Mouse (Mus musculus) erythroid progenitor cell, adult 5-6 weeks (primary cell): ENCODE measurements around the gene Synpo2. TPM values are rescaled to one million over a fixed set of nuclear protein-coding genes. Genes with fewer than 3 reads are reported as not detected.

Experiments
- ATAC-seq: replicated peaks from 2 replicates; pipeline ENCODE4 v1.8.0; 2016; ENCODE audit warnings: moderate number of reproducible peaks, mild to moderate bottlenecking, moderate TSS enrichment, inconsistent platforms; ENCODE audit not compliant: poor library complexity, low FRiP score, severe bottlenecking
- total RNA-seq, 2 experiments: library from RNA; stranded (forward) in 1 of 2; stranded (reverse) in 1 of 2; fragments of 150-400 nt in 1 of 2; fragments of 186-747, 209-891 nt in 1 of 2; gene quantifications; 2 replicates each; pipeline versions ENCODE4 v1.2.3 to v1.2.4; 2015 to 2017; ENCODE audit warnings: low replicate concordance in 2 of 2

Gene Synpo2
- total RNA-seq, 2 experiments from 2014 or later: under 0.01 to 0.15 TPM

DNA sequence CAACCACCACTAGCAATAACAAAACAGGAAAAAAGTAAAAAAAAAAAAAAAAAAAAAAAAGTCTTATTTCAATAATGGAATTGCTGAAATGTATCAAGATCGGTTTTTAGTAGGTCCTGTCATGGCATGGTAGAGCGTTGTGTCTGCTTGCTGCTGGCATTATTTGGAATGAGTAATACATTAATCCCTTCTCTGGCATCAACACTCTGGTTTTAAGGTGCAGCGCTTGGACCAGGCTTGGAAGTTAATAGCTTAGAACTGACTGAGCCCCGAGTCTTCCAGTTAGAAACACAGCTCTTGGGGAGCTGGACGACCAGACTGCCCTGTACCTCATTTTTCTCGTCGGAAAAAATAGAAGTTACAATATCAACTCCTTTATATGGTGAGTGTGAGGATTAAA lies 169.1 kb downstream of the Synpo2 start:
- ATAC-seq: no peak

DNA sequence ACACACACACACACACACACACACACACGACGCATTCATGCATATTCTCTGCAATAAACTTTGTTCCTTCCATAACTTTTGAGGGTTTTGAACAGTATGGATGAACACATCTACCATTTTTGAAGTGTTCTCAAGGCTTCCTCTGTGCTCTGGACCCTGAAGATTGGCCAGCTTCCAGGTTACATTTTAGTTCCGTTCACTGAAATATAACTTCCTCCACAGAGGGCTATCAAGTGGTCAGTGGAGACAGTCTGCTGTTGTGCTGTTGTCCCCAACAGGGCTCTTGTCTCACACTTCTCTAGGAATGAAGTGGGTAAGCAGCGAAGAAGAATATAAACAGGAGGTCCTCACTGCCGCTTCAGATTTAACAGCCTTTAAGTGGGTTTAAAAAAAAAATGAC lies 170.5 kb downstream of the Synpo2 start:
- no peak for ATAC-seq

DNA sequence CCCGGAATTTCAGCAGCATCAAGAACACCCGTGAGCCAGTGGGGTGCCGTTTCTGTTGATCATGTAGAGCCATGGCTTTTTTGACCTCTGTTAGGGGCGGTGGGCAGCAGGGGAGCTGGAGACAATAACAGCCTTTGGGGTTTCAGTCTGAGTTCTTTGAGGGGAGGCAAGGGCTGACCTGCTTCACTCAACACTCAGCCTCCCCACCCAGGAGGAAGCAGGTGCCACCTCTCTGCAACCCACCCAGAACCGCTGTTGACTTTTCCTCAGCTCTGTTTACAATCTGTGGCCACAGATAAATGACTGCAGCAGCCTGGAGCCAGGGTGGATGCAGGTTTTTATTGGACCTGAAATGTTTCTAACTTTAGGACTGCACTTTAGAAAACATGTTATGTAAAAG lies 171.8 kb downstream of the Synpo2 start:
- ATAC-seq: no peak

DNA sequence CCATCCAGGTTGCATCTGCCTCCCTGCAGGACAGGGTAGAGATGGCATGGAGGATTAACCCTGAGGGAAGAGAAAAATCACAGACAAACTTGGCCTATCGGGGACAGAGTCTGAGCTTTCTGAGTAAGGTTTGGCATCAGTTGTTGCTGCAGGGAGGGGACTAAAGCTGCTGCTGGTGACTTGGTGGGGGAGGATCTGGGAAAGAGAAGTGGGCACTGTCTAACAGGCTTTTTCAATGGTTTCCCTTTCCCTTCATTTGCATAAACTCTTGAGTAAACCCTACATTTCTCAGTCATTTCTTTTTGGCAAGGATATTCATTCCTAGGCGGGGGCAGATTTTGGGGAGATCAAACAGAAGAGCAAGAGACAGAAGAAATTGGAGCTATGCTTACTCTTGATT lies 174.0 kb downstream of the Synpo2 start:
- no peak for ATAC-seq

DNA sequence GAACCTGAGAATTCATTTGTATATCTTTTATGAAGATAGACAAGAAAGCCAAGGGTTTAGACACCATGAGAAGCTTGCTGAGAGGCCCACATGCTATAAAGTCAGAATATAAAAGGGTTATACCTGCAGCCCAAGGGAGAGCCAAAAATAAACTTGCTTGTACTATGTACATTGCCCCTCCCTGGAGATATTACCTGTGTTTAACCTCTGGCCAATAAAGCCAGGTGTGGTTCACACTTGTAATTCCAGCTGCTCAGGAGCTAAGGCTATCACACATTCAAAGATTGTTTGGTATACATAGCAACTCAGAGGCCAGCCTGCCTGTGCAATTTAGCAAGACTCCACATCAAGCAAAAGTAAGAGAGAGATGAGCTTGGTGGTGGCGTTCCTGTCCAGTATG lies 177.1 kb downstream of the Synpo2 start:
- no peak for ATAC-seq

DNA sequence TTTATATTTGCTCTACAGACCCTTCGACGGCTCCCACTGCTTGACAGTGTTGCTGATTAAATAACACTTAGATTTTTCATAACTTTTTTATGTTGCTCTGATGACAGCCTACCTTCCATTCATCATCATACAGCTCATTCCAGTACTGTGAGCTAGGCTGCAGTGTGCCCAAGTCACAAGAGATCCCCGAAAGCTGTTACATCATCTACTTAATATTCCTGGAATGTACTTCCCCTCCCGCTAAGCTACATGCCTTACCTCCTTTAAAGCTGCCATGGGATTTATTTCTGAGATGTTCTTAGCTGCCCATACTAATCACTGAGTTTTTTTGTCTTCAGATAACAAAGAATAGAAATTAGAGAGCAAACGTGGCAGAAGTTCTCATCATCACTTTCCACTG lies 181.8 kb downstream of the Synpo2 start:
- ATAC-seq: no peak

DNA sequence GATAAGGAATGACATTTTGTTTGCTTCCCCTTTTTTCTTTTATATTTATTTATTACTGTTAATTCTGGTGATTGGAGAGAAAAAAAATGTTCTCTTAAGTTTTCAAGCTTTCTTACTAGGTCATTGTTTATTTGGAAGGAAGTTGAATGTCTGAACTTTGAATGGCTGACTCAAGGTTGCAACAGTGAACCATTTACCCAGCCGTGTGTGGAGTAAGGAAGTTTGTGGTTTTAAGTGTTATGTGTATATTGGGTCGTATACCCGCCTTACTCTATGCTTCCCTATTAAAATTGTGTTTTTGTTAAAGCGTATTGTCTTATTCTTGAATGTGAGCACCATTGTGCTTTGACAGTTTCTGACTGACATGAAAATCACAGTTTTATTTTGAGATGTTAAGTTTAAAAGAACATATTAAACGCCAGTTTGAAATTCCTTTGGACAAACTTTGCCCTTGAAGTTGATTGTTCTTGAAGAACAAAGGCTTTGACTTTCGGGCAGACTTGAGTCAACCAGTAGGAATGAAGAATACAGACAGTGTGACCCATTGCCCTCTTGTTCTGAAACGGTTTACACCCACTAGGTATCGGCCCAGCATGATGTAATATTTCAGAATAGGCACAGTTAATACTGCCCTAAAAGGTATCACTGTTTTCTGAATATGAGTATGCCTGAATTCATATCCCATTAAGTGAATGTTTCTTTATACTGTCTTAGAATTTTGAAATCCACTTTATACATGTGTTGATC lies 182.6 kb downstream of the Synpo2 start:
- no peak for ATAC-seq

DNA sequence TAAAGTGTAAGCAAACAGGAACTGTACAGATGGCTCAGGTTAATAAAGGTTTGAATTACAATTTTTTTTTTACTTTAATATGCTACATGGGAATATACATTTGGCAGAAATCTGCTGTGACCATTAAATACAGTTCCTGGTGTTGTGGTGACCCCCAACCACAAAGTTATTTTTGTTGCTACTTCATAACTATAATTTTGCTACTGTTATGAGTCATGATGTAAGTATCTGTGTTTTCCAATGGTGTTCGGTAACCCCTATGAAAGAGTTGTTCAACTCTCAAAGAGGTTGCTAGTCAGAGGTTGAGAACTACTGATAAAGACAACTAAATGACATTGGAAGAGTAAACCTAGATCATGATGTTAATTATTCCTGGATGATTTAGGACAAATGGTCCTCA lies 193.6 kb downstream of the Synpo2 start:
- no peak for ATAC-seq

DNA sequence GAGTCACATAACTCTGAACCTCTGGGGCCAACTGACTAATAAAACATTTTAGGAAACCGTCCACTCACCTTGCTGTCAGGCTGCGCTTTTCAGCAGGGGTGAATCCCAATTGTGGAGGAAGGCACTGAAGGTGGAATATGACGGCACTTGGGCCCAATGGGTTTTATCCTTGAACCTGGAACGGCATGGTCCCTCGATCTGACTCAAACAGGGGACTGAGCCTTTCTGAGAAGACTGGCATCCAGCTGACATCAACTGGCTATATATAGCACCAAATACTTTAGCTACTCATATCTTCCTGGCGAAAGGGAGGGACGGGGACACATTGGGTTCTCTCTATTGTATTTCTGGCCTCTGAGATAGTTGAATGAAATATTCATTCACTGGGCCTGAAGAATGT lies 201.2 kb downstream of the Synpo2 start, which contains the start of gene Myoz2:
TSS of gene Myoz2 (minus strand) at position 264 of the 400 bp plus-strand sequence.
- ATAC-seq: no peak

DNA sequence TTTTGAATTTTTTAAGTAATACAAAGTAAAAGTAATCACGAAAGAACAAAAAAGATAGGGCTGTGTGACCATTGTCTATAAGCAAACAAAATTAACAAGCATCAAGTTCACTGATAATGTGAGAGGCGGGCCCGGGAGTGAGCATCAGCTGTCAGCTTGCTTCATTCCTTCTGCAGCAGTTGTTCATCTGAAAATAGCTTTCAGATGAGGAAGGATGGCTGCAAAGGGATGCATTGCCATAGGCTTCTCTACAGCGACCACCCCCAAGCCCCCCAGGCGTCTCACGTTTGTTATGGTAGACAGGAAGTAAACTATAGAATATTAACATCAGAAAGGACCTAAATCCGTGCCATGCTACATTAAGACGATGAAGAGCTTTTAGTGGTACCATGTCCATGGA lies 202.1 kb downstream of the Synpo2 start:
- no peak for ATAC-seq

Other genes starting within 250 kb of the Synpo2 start
- gene Myoz2, start 201.1 kb downstream of the Synpo2 start, total RNA-seq (2015; ENCODE audit: low replicate concordance): not detected in 2 replicates
- gene Myoz2, start 201.1 kb downstream of the Synpo2 start, total RNA-seq (2017; ENCODE audit: low replicate concordance): not detected in 2 replicates
- gene Sec24d, start 31.3 kb upstream of the Synpo2 start, total RNA-seq (2015; ENCODE audit: low replicate concordance): 4.2 and 33.2 TPM in 2 replicates
- 3.7 and 8.7 TPM in 2 replicates for gene Sec24d, start 31.3 kb upstream of the Synpo2 start, total RNA-seq (2017; ENCODE audit: low replicate concordance)
- 13.0 and 13.4 TPM in 2 replicates for gene Mettl14, start 150.0 kb upstream of the Synpo2 start, total RNA-seq (2015; ENCODE audit: low replicate concordance)
- 19.1 and 22.5 TPM in 2 replicates for gene Mettl14, start 150.0 kb upstream of the Synpo2 start, total RNA-seq (2017; ENCODE audit: low replicate concordance)
- not detected in 2 replicates for gene Prss12, start 210.8 kb upstream of the Synpo2 start, total RNA-seq (2015; ENCODE audit: low replicate concordance)
- gene Prss12, start 210.8 kb upstream of the Synpo2 start, total RNA-seq (2017; ENCODE audit: low replicate concordance): not detected in 2 replicates